Mouse (Mus musculus): ENCODE data around the gene Klhl4.
A peak's percentile ranks its signal among the peaks of the same experiment; 100 is the strongest.

Klhl4 gene

GRCm38 (mm10) chrX:114473782-114474731, at the start of gene Klhl4:
Gene Klhl4, plus strand, starts transcription at chrX:114474333.
- peak; percentile 4 to 42 for DNase-seq (ENCODE audit: low spot score in 2 of 2)

- no peak for DNase-seq (ENCODE audit: low spot score in 2 of 2)
Observed at GRCm38 (mm10) chrX:114484153-114484552, 10.0 kb downstream of the Klhl4 start.

GRCm38 (mm10) chrX:114486691-114487090, 12.6 kb downstream of the Klhl4 start:
- DNase-seq (ENCODE audit: low spot score in 2 of 2), result no peak

GRCm38 (mm10) chrX:114558141-114558540, 84.0 kb downstream of the Klhl4 start:
- no peak for DNase-seq (ENCODE audit: low spot score in 2 of 2)

GRCm38 (mm10) chrX:114582311-114582710, 108.2 kb downstream of the Klhl4 start:
- no peak for DNase-seq (ENCODE audit: low spot score in 2 of 2)

Data from natural killer cell, adult 2 months (primary cell).